13 mouse cellular contexts compared by ENCODE assay signal in the genomic region with DNA sequence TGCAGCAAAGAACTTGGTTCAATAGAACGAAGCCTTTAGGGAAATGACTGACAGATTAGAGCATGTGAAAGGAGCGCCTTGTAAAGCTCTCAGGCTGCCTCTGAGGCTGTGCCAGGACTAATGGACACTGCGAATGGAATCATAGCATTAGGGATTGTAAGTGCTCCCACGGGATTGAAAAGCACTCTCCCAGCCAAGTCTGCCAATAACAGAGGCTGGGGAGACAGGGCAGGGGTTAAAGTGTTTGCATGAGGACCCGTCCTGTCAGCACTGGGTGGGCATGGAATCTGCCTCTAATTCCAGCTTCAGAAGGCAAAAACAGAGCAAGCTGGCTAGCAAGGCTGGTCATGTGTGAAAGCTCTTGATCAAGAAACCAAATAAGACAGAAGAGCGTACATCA. TPM values are rescaled to one million over a fixed set of nuclear protein-coding genes. Genes with fewer than 3 reads are reported as not detected.
DNase-seq lines count a peak whose midpoint lies in the region; ATAC-seq lines count a peak whose summit lies in the region.
"Had no signal": no experiment of that assay in that cellular context is flagged by ENCODE, and none has a peak within 500 bp of the region (broad histone marks: within the 10 kb centered on the region; RNA-seq: fewer than 3 reads in every experiment).

No protein-coding gene starts in this region.

- no peak for DNase-seq in midbrain, embryonic 10.5 days (ENCODE audit: low spot score)
- DNase-seq in adrenal gland, adult 2 months, result no peak
- DNase-seq in lung, postnatal 36 days, result no peak
- DNase-seq in ovary, postnatal 36 days (ENCODE audit: low spot score), result no peak
- DNase-seq: cerebellum, postnatal 25 days; gastrocnemius, postnatal 36 days; heart, postnatal 36 days; lung, embryonic 14.5 days; thymus, postnatal 36 days had no signal

- H3K9ac ChIP-seq in forebrain, embryonic 15.5 days (replicated peaks), result peak overlapping the region; percentile 10; the same call in 1 of the 2 replicates
- H3K9ac ChIP-seq: embryonic facial prominence, embryonic 15.5 days; lung, embryonic 14.5 days had no signal

- H3K4me1 ChIP-seq in megakaryocyte, embryonic 14.5 days, result peaks cover 58% of the 10 kb centered on the region
- H3K4me1 ChIP-seq in forebrain, embryonic 15.5 days, result peaks cover 43% of the 10 kb centered on the region
- peaks cover 43% of the 10 kb centered on the region for H3K4me1 ChIP-seq in midbrain, embryonic 10.5 days

- H3K36me3 ChIP-seq in megakaryocyte, embryonic 14.5 days (replicated peaks; ENCODE audit: low read length), result peaks cover 55% of the 10 kb centered on the region
- H3K36me3 ChIP-seq in forebrain, embryonic 15.5 days, result peaks cover 13% of the 10 kb centered on the region
- peaks cover 64% of the 10 kb centered on the region for H3K36me3 ChIP-seq in midbrain, embryonic 10.5 days

- H3K4me2 ChIP-seq in forebrain, embryonic 15.5 days (replicated peaks), result 0 out of 2 replicates have a peak overlapping the region, but pooled peaks have one; percentile 8
- H3K4me2 ChIP-seq: embryonic facial prominence, embryonic 15.5 days had no signal

- H3K27me3 ChIP-seq in megakaryocyte, embryonic 14.5 days (replicated peaks), result no peaks in the 10 kb centered on the region
- H3K27me3 ChIP-seq in forebrain, embryonic 15.5 days, result no peaks in the 10 kb centered on the region
- no peaks in the 10 kb centered on the region for H3K27me3 ChIP-seq in midbrain, embryonic 10.5 days (ENCODE audit: low read depth, poor library complexity, severe bottlenecking)
- H3K27me3 ChIP-seq: embryonic facial prominence, embryonic 15.5 days had no signal

- WGBS in forebrain, embryonic 15.5 days, result 11% methylated on average over 6 of the region's 6 CpGs
- WGBS in midbrain, embryonic 10.5 days, result 60% methylated on average over 6 of the region's 6 CpGs

- H3K9me3 ChIP-seq in megakaryocyte, embryonic 14.5 days, result peaks cover 13% of the 10 kb centered on the region
- no peaks in the 10 kb centered on the region for H3K9me3 ChIP-seq in forebrain, embryonic 15.5 days
- H3K9me3 ChIP-seq in midbrain, embryonic 10.5 days (replicated peaks), result peaks cover 6% of the 10 kb centered on the region; the same call in 1 of the 2 replicates
- H3K9me3 ChIP-seq: embryonic facial prominence, embryonic 15.5 days had no signal

- ATAC-seq in megakaryocyte, adult 5-6 weeks (ENCODE audit: poor library complexity, severe bottlenecking), result no peak
- ATAC-seq in forebrain, embryonic 15.5 days (replicated peaks), result peak; percentile 24; the same call in 1 of the 2 replicates

- H3K4me3 ChIP-seq in megakaryocyte, embryonic 14.5 days (replicated peaks), result peak overlapping the region; percentile 71
- no peak overlapping the region for H3K4me3 ChIP-seq in forebrain, embryonic 15.5 days
- peak overlapping the region; percentile 20; the same call in 1 of the 2 replicates for H3K4me3 ChIP-seq in midbrain, embryonic 10.5 days
- H3K4me3 ChIP-seq: embryonic facial prominence, embryonic 15.5 days had no signal

- H3K27ac ChIP-seq in forebrain, embryonic 15.5 days (replicated peaks), result peak overlapping the region; percentile 57
- H3K27ac ChIP-seq in midbrain, embryonic 10.5 days (replicated peaks), result 0 out of 2 replicates have a peak overlapping the region, but pooled peaks have one; percentile 30
- H3K27ac ChIP-seq: embryonic facial prominence, embryonic 15.5 days had no signal

RNA-seq across cellular contexts. Expression of gene Dyrk3, which starts 3.9 kb away (rescaled TPM):
- 6.4 and 8.0 TPM in 2 replicates for polyA plus RNA-seq in megakaryocyte, embryonic 14.5 days (2012; ENCODE audit: insufficient read depth, low replicate concordance)
- total RNA-seq in megakaryocyte, adult 5-6 weeks (2015), result 3.4 and 4.6 TPM in 2 replicates
- 4.1 and 4.8 TPM in 2 replicates for total RNA-seq in megakaryocyte, adult 5-6 weeks (2017)
- polyA plus RNA-seq in forebrain, embryonic 15.5 days (2015; fragmentation: Nextera tagmentation; extraction: Ambion mirVana), result 17.9 and 20.8 TPM in 2 replicates
- polyA plus RNA-seq in midbrain, embryonic 10.5 days (2016; fragmentation: Nextera tagmentation; extraction: Ambion mirVana), result 15.4 and 18.1 TPM in 2 replicates
- 1 to 10 TPM; 5.6 to 7.3 TPM for total RNA-seq in adrenal gland, adult 2 months (2021)
- polyA plus RNA-seq in adrenal gland, adult 2 months (2012; rRNA removed), result 2.3 and 3.2 TPM in 2 replicates
- total RNA-seq: gastrocnemius, postnatal 36 days had no signal

RNA-seq across cellular contexts. Expression of gene Eif2d, which starts 18.8 kb away (rescaled TPM):
- 14.6 and 15.4 TPM in 2 replicates for polyA plus RNA-seq in megakaryocyte, embryonic 14.5 days (2012; ENCODE audit: insufficient read depth, low replicate concordance)
- total RNA-seq in megakaryocyte, adult 5-6 weeks (2015), result 28.7 and 31.0 TPM in 2 replicates
- total RNA-seq in megakaryocyte, adult 5-6 weeks (2017), result 23.1 and 24.5 TPM in 2 replicates
- polyA plus RNA-seq in forebrain, embryonic 15.5 days (2015; fragmentation: Nextera tagmentation; extraction: Ambion mirVana), result 58.4 and 61.6 TPM in 2 replicates
- polyA plus RNA-seq in midbrain, embryonic 10.5 days (2016; fragmentation: Nextera tagmentation; extraction: Ambion mirVana), result 60.5 and 62.6 TPM in 2 replicates
- total RNA-seq in adrenal gland, adult 2 months (2021), result 10 to 100 TPM; 40.0 to 41.8 TPM
- polyA plus RNA-seq in adrenal gland, adult 2 months (2012; rRNA removed), result 27.5 and 29.7 TPM in 2 replicates

RNA-seq across cellular contexts. Expression of gene Mapkapk2, which starts 36.6 kb away (rescaled TPM):
- polyA plus RNA-seq in megakaryocyte, embryonic 14.5 days (2012; ENCODE audit: insufficient read depth, low replicate concordance), result 178 and 286 TPM in 2 replicates
- 210 and 215 TPM in 2 replicates for total RNA-seq in megakaryocyte, adult 5-6 weeks (2015)
- 210 and 216 TPM in 2 replicates for total RNA-seq in megakaryocyte, adult 5-6 weeks (2017)
- 23.8 and 26.9 TPM in 2 replicates for polyA plus RNA-seq in forebrain, embryonic 15.5 days (2015; fragmentation: Nextera tagmentation; extraction: Ambion mirVana)
- 50.9 and 55.7 TPM in 2 replicates for polyA plus RNA-seq in midbrain, embryonic 10.5 days (2016; fragmentation: Nextera tagmentation; extraction: Ambion mirVana)
- total RNA-seq in adrenal gland, adult 2 months (2021), result 100 to 1,000 TPM; 161 to 176 TPM
- 130 and 132 TPM in 2 replicates for polyA plus RNA-seq in adrenal gland, adult 2 months (2012; rRNA removed)
